Comparison of ENCODE assay signal across 8 mouse cellular contexts in the genomic region with DNA sequence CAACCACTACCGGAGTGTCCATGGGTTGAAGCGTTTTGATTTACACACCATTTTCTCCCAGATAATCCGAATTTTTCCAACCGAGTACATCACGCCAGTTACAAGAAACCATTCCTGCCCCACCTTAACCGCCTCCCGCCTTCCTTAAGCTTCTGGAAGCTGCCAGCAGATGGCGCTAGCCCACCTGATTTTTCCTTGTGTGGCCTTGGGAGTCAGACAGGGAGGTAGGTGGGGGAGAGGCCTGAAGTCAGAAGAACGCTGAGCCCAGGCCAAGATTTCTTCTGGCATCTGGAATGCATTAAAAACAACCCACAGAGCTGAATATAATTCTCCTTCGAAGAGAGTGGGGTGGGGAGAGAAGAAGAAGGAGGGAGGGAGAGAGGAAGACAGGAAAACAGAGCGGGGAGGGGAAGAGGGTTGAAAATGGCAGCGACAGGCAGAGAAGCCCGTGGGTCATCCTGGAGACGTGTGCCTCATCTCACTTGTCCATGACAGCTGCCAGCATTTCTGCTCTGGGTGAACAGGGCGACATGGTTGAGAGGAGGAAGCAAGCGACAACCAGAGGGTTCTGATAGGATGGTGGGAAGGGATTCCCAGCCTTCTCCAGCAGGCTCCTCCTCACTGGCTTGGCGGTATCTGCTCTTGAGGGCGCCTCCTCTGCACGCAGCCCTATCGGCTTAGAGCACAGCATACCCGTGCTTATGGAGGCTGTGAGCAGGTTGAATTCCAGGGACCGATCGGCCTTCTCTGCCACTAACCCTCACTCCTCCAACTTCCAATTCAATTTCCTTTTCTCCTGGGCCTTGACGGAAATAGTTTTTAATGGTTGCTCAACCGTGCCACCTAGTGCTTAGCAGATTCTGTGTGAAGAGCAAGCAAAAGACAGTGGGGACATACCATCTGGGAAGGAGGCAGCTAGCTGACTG. TPM values are rescaled to one million over a fixed set of nuclear protein-coding genes. Genes with fewer than 3 reads are reported as not detected.
DNase-seq lines count a peak whose midpoint lies in the region; ATAC-seq lines count a peak whose summit lies in the region.

No protein-coding gene starts in this region.

- no peak overlapping the region for H3K9ac ChIP-seq in hindbrain, embryonic 12.5 days

- peak overlapping the region; percentile 44 for H3K4me2 ChIP-seq in hindbrain, embryonic 12.5 days (replicated peaks)

- H3K36me3 ChIP-seq in hindbrain, embryonic 12.5 days: no peaks in the 10 kb centered on the region

- H3K4me3 ChIP-seq in hindbrain, embryonic 12.5 days: peak overlapping the region; percentile 29

- DNase-seq in NIH3T3 (ENCODE audit: low read depth): peak; percentile 100
- peak; percentile 88 for DNase-seq in cerebellum, adult 9-10 months
- peak; percentile 84 to 90 for DNase-seq in frontal cortex, postnatal 10 days (ENCODE audit: low spot score in 2 of 2)
- DNase-seq in layer of hippocampus, postnatal 14 days (ENCODE audit: low spot score in 2 of 2): peak; percentile 91 to 93
- peak; percentile 97 for DNase-seq in lung, postnatal 10 days
- DNase-seq in retina, postnatal 7 days (ENCODE audit: low read depth, low spot score): peak; percentile 90
- peak; percentile 76 for DNase-seq in urinary bladder, postnatal 10 days (ENCODE audit: low spot score)

- H3K27ac ChIP-seq in hindbrain, embryonic 12.5 days: peak overlapping the region; percentile 80

- H3K4me1 ChIP-seq in hindbrain, embryonic 12.5 days: peaks cover 5% of the 10 kb centered on the region; the same call in 1 of the 2 replicates

- 0 out of 2 replicates have a peak, but pooled peaks cover 6% of the 10 kb centered on the region for H3K9me3 ChIP-seq in hindbrain, embryonic 12.5 days (replicated peaks)

- ATAC-seq in hindbrain, embryonic 12.5 days (ENCODE audit: low FRiP score): peak; percentile 88

- no peaks in the 10 kb centered on the region for H3K27me3 ChIP-seq in hindbrain, embryonic 12.5 days

- WGBS in hindbrain, embryonic 12.5 days: 27% methylated on average over 25 of the region's 25 CpGs

RNA-seq across cellular contexts. Expression of a gene that starts 29.7 kb away (rescaled TPM):
- polyA plus RNA-seq in hindbrain, embryonic 12.5 days (2016; fragmentation: Nextera tagmentation; extraction: Ambion mirVana): not detected in 2 replicates
- not detected for total RNA-seq in layer of hippocampus, postnatal 14 days (2021)

RNA-seq across cellular contexts. Expression of a gene that starts 42.1 kb away (rescaled TPM):
- 49.5 and 51.7 TPM in 2 replicates for polyA plus RNA-seq in hindbrain, embryonic 12.5 days (2016; fragmentation: Nextera tagmentation; extraction: Ambion mirVana)
- 10 to 100 TPM; 24.8 to 26.2 TPM for total RNA-seq in layer of hippocampus, postnatal 14 days (2021)

Comparison
In these comparisons a context has a peak if more than half of its experiments do, and no peak if none do; other contexts are left out.
1. Peak in every context shown above with its lines: DNase-seq, ATAC-seq, H3K4me3 ChIP-seq and H3K27ac ChIP-seq.